Mouse (Mus musculus) liver, postnatal 0 days (tissue): ENCODE data around the gene Cmas. TPM values are rescaled to one million over a fixed set of nuclear protein-coding genes. Genes with fewer than 3 reads are reported as not detected.

ENCODE experiments used
- ATAC-seq: fragments of 200-750 bp; cut with Nextera tagmentation; 2 replicates; pipeline ENCODE4 v1.8.0; 2017; ENCODE audit warnings: mild to moderate bottlenecking, moderate library complexity
- DNase-seq: peaks from one replicate; pipeline ENCODE4 v3.0.0-alpha.2; 2016
- H3K27ac ChIP-seq: fragments of 300-500 bp; sonication (generic); 2 replicates; pipeline ENCODE4 v1.5.1; 2014; ENCODE audit warnings: antibody characterized with exemption, moderate library complexity, mild to moderate bottlenecking, low read depth
- H3K27me3 ChIP-seq: fragments of 300-500 bp; sonication (generic); 2 replicates; pipeline ENCODE4 v1.6.1; 2014; ENCODE audit warnings: low read length, control low read depth, mixed read lengths; ENCODE audit not compliant: insufficient read depth
- H3K36me3 ChIP-seq: fragments of 300-500 bp; sonication (generic); replicated peaks from 2 replicates; pipeline ENCODE4 v1.6.1; 2014; ENCODE audit warnings: mild to moderate bottlenecking, control low read depth, low read length, moderate library complexity, mixed read lengths; ENCODE audit not compliant: insufficient read depth
- H3K4me1 ChIP-seq: fragments of 300-500 bp; sonication (generic); 2 replicates; pipeline ENCODE4 v1.6.1; 2014; ENCODE audit warnings: antibody characterized with exemption, mild to moderate bottlenecking, control low read depth; ENCODE audit not compliant: insufficient read depth
- H3K4me2 ChIP-seq: fragments of 300-500 bp; sonication (generic); 2 replicates; pipeline ENCODE4 v1.6.1; 2014; ENCODE audit warnings: low read depth, mild to moderate bottlenecking, low read length, moderate library complexity, mixed read lengths
- H3K4me3 ChIP-seq: fragments of 300-500 bp; sonication (generic); 2 replicates; pipeline ENCODE4 v1.5.1; 2014; ENCODE audit warnings: low read depth, low read length
- H3K9ac ChIP-seq: fragments of 300-500 bp; sonication (generic); replicated peaks from 2 replicates; pipeline ENCODE4 v1.6.1; 2014; ENCODE audit warnings: mild to moderate bottlenecking, moderate library complexity
- H3K9me3 ChIP-seq: fragments of 300-500 bp; sonication (generic); 2 replicates; pipeline ENCODE4 v1.6.1; 2016; ENCODE audit warnings: mild to moderate bottlenecking, control low read depth, low read length, mixed read lengths
- CTCF ChIP-seq: sonication (generic); IDR thresholded peaks from 2 replicates; pipeline ENCODE4 v1.5.1; 2016; ENCODE audit warnings: antibody characterized with exemption, low read depth
- EP300 ChIP-seq: IDR thresholded peaks from 2 replicates; pipeline ENCODE4 v1.6.1; 2016; ENCODE audit warnings: antibody characterized with exemption, low read depth, mild to moderate bottlenecking
- WGBS: fragments of 180-500 bp; shearing (Covaris S2); extraction: QIAGEN DNeasy Blood & Tissue Kit; methylation state at CpG from one replicate; pipeline ENCODE4 v1.1.7; 2014; ENCODE audit not compliant: insufficient replicate concordance; 5-methylcytosine and 5-hydroxymethylcytosine counted together
- polyA plus RNA-seq: library from polyadenylated mRNA; unstranded; fragments of >200 nt; fragmentation: Nextera tagmentation; extraction: Ambion mirVana; gene quantifications from 2 replicates; pipeline ENCODE4 v1.2.1, GENCODE M21; 2015

Cmas gene
- polyA plus RNA-seq, 1 experiment from 2014 or later: 107 TPM

DNA sequence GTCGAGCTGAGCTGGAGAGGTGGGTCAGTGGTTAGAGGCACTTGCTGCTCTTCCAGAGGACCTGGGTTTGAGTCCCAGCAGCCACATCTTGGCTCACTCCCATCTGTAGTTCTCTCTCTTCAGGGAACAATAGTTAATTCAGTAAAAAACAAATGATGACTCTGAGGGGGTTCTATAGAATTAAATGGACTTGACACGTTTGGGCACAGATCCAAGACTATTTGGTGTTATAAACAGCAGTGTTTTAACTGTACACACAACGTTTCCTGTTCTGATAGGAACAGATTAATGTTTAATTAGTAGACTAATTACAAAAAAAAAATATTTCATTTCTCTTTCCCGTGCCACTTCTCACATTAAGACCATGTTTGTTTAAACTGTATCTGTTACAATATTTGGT is 39.3 kb upstream of the Cmas start:
- no peak overlapping the region for H3K4me3 ChIP-seq
- H3K27me3 ChIP-seq: no peaks in the 10 kb centered on the region
- TF ChIP-seq CTCF: no peak
- TF ChIP-seq EP300: no peak
- no peak overlapping the region for H3K27ac ChIP-seq
- H3K4me2 ChIP-seq: no peak overlapping the region
- H3K36me3 ChIP-seq: no peaks in the 10 kb centered on the region
- ATAC-seq (no peak), DNase-seq (no peak)
- H3K9ac ChIP-seq: no peak overlapping the region
- no peaks in the 10 kb centered on the region for H3K4me1 ChIP-seq
- no peaks in the 10 kb centered on the region for H3K9me3 ChIP-seq
- 63% methylated on average over 4 of the region's 4 CpGs for WGBS

GRCm38 (mm10) chr6:142718167-142718566 is 38.3 kb upstream of the Cmas start:
- Histone ChIP-seq H3K9me3 (no peaks in the 10 kb centered on the region), H3K4me3 (no peak overlapping the region), H3K4me2 (no peak overlapping the region), H3K27me3 (no peaks in the 10 kb centered on the region), H3K36me3 (no peaks in the 10 kb centered on the region), H3K9ac (no peak overlapping the region), H3K4me1 (no peaks in the 10 kb centered on the region), H3K27ac (no peak overlapping the region; the same call in 1 of the 2 replicates)
- DNase-seq (no peak), ATAC-seq (no peak)
- TF ChIP-seq CTCF (peak; percentile 30; the same call in 1 of the 2 replicates), EP300 (no peak)
- WGBS: 76% methylated on average over 7 of the region's 7 CpGs

DNA sequence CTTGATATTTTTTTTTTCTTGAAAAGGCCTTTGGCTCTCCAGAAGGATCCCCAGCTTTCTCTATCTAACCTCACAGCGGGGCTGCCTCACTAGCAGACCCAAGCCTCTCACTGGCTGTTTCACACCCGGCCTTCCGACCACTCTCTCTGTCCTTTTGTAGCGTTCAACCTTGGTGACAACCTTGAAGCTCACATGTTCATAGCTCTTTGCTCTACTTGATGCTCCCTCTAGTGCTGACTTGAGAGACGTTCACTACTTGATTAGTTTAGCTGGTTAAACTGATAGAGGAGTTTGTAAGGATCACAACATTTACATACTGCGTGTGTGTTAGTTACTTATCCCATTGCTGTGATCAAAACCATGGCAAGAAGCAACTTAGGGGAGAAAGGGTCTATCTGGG is 35.8 kb upstream of the Cmas start:
- Histone ChIP-seq H3K27ac (no peak overlapping the region), H3K4me1 (no peaks in the 10 kb centered on the region), H3K36me3 (no peaks in the 10 kb centered on the region), H3K9me3 (no peaks in the 10 kb centered on the region), H3K4me3 (no peak overlapping the region), H3K9ac (no peak overlapping the region), H3K27me3 (no peaks in the 10 kb centered on the region), H3K4me2 (no peak overlapping the region)
- TF ChIP-seq CTCF: peak; percentile 33; the same call in 1 of the 2 replicates
- TF ChIP-seq EP300: no peak
- DNase-seq (no peak), ATAC-seq (no peak)
- WGBS: 63% methylated on average over 6 of the region's 6 CpGs

GRCm38 (mm10) chr6:142721731-142722130 is 34.8 kb upstream of the Cmas start:
- no peak for ATAC-seq
- no peak overlapping the region for H3K4me3 ChIP-seq
- H3K27ac ChIP-seq: no peak overlapping the region
- H3K4me1 ChIP-seq: no peaks in the 10 kb centered on the region
- no peaks in the 10 kb centered on the region for H3K9me3 ChIP-seq
- H3K9ac ChIP-seq: no peak overlapping the region
- H3K36me3 ChIP-seq: no peaks in the 10 kb centered on the region
- H3K4me2 ChIP-seq: no peak overlapping the region
- no peaks in the 10 kb centered on the region for H3K27me3 ChIP-seq
- WGBS: 73% methylated on average over 8 of the region's 8 CpGs
- DNase-seq: no peak
- TF ChIP-seq EP300 (no peak), CTCF (no peak)

DNA sequence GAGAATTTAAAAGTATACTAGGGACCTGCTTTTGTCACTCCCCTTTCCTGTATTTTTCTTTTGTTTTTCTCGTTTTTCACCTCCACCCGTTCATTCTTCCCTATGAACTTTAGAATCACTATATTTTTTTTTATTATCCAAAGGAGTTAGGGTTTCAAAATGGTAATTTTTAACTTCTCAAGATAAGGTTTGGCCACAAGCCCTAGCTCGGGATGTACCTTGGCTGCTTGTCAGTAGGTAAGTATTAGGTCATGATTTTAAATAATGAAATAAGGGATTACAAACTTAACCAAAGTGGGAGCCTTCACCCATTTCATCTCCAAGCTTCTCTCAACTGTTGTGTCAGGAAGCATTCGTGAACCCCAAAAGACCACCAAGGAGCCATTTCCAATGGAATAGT is 30.5 kb upstream of the Cmas start:
- no peak overlapping the region for H3K4me3 ChIP-seq
- ATAC-seq (no peak), DNase-seq (no peak)
- 63% methylated on average over 4 of the region's 4 CpGs for WGBS
- H3K27me3 ChIP-seq: no peaks in the 10 kb centered on the region; the same call in 1 of the 2 replicates
- TF ChIP-seq EP300 (no peak), CTCF (no peak)
- no peaks in the 10 kb centered on the region for H3K36me3 ChIP-seq
- H3K9me3 ChIP-seq: no peaks in the 10 kb centered on the region
- no peak overlapping the region for H3K4me2 ChIP-seq
- no peaks in the 10 kb centered on the region for H3K4me1 ChIP-seq
- H3K27ac ChIP-seq: no peak overlapping the region
- H3K9ac ChIP-seq: no peak overlapping the region

GRCm38 (mm10) chr6:142732567-142733290 is 23.8 kb upstream of the Cmas start:
- no peak overlapping the region for H3K27ac ChIP-seq
- H3K9ac ChIP-seq: no peak overlapping the region
- WGBS: 70% methylated on average over 14 of the region's 14 CpGs
- H3K4me2 ChIP-seq: no peak overlapping the region
- DNase-seq (no peak), ATAC-seq (no peak)
- no peaks in the 10 kb centered on the region for H3K36me3 ChIP-seq
- H3K4me3 ChIP-seq: no peak overlapping the region
- no peaks in the 10 kb centered on the region; the same call in 1 of the 2 replicates for H3K27me3 ChIP-seq
- no peaks in the 10 kb centered on the region for H3K9me3 ChIP-seq
- TF ChIP-seq CTCF: no peak
- no peak for TF ChIP-seq EP300
- peaks cover 3% of the 10 kb centered on the region for H3K4me1 ChIP-seq
